Mouse (Mus musculus) thymus, adult 2 months (tissue): ENCODE data around the gene Khsrp. TPM values are rescaled to one million over a fixed set of nuclear protein-coding genes. Genes with fewer than 3 reads are reported as not detected.

Experiments
- DNase-seq: peaks from one replicate; pipeline ENCODE4 v3.0.0; 2021
- H3K27ac ChIP-seq: fragments of 200-500 bp; 2 replicates; pipeline ENCODE4 v1.5.1; 2012; ENCODE audit warnings: low read length, control low read depth; ENCODE audit not compliant: control insufficient read depth, insufficient read depth
- H3K27me3 ChIP-seq: fragments of 200-500 bp; 2 replicates; pipeline ENCODE4 v1.6.1; 2012; ENCODE audit warnings: mild to moderate bottlenecking, low read length, moderate library complexity, mixed read lengths; ENCODE audit not compliant: control insufficient read depth, insufficient read depth
- H3K36me3 ChIP-seq: fragments of 200-500 bp; 2 replicates; pipeline ENCODE4 v1.6.1; 2012; ENCODE audit warnings: mild to moderate bottlenecking, low read length, moderate library complexity; ENCODE audit not compliant: control insufficient read depth, insufficient read depth
- H3K4me1 ChIP-seq: fragments of 200-500 bp; replicated peaks from 2 replicates; pipeline ENCODE4 v1.6.1; 2012; ENCODE audit warnings: low read length; ENCODE audit not compliant: control insufficient read depth, insufficient read depth
- H3K4me3 ChIP-seq: fragments of 200-500 bp; 2 replicates; pipeline ENCODE4 v1.5.1; 2012; ENCODE audit warnings: mild to moderate bottlenecking, low read length, control low read depth, moderate library complexity; ENCODE audit not compliant: control insufficient read depth, insufficient read depth
- CTCF ChIP-seq: fragments of 200-500 bp; IDR thresholded peaks from 2 replicates; pipeline ENCODE4 v1.5.1; 2012; ENCODE audit warnings: mild to moderate bottlenecking, control low read depth, low read length, moderate library complexity, borderline replicate concordance; ENCODE audit not compliant: control insufficient read depth, poor library complexity, insufficient read depth; ENCODE audit errors: extremely low read depth
- POLR2A ChIP-seq: fragments of 200-500 bp; IDR thresholded peaks from 2 replicates; pipeline ENCODE4 v1.6.1; 2012; ENCODE audit warnings: mild to moderate bottlenecking, low read length, control low read depth, moderate library complexity; ENCODE audit not compliant: control insufficient read depth, poor library complexity, insufficient read depth; ENCODE audit errors: extremely low read depth
- WGBS: fragments of 180-500 bp; shearing (Covaris S2); methylation state at CpG from one replicate; pipeline ENCODE4 v1.1.7; 2018; 5-methylcytosine and 5-hydroxymethylcytosine counted together
- polyA plus RNA-seq: library from polyadenylated mRNA; depleted of rRNA; stranded (reverse); fragments of >200 nt; gene quantifications from 2 replicates; pipeline ENCODE4 v1.2.3, GENCODE M21; 2012

Gene Khsrp
- polyA plus RNA-seq, 1 experiment, result 229 TPM

- Histone ChIP-seq H3K27me3 (peaks cover 3% of the 10 kb centered on the region; the same call in 1 of the 2 replicates), H3K4me1 (peaks cover 7% of the 10 kb centered on the region), H3K36me3 (peaks cover 12% of the 10 kb centered on the region), H3K4me3 (no peak overlapping the region), H3K27ac (no peak overlapping the region)
- WGBS, result 93% methylated on average over 5 of the region's 5 CpGs
- no peak for TF ChIP-seq CTCF
- no peak for TF ChIP-seq POLR2A
- DNase-seq, result no peak
Measured at GRCm38 (mm10) chr17:57066908-57067307, 35.6 kb upstream of the Khsrp start.

- Histone ChIP-seq H3K4me3 (no peak overlapping the region), H3K4me1 (peaks cover 24% of the 10 kb centered on the region), H3K36me3 (no peaks in the 10 kb centered on the region; the same call in 1 of the 2 replicates), H3K27ac (no peak overlapping the region), H3K27me3 (peaks cover 3% of the 10 kb centered on the region; the same call in 1 of the 2 replicates)
- TF ChIP-seq POLR2A, result no peak
- no peak for TF ChIP-seq CTCF
- DNase-seq, result no peak
- WGBS, result 86% methylated on average over 8 of the region's 8 CpGs
Measured at GRCm38 (mm10) chr17:57063031-57063430, 31.7 kb upstream of the Khsrp start.

- no peak overlapping the region for H3K27ac ChIP-seq
- TF ChIP-seq CTCF, result no peak
- no peak for TF ChIP-seq POLR2A
- H3K27me3 ChIP-seq, result peaks cover 3% of the 10 kb centered on the region; the same call in 1 of the 2 replicates
- H3K4me1 ChIP-seq, result peaks cover 26% of the 10 kb centered on the region
- WGBS, result 21% methylated on average over 22 of the region's 22 CpGs
- H3K4me3 ChIP-seq, result peak overlapping the region; percentile 11
- DNase-seq, result no peak
- H3K36me3 ChIP-seq, result no peaks in the 10 kb centered on the region; the same call in 1 of the 2 replicates
Measured at GRCm38 (mm10) chr17:57062548-57062947, 31.2 kb upstream of the Khsrp start.

GRCm38 (mm10) chr17:57062011-57062521 lies 30.7 kb upstream of the Khsrp start:
- Histone ChIP-seq H3K27ac (no peak overlapping the region), H3K36me3 (no peaks in the 10 kb centered on the region; the same call in 1 of the 2 replicates), H3K4me1 (peaks cover 26% of the 10 kb centered on the region), H3K4me3 (peak overlapping the region; percentile 11), H3K27me3 (peaks cover 3% of the 10 kb centered on the region; the same call in 1 of the 2 replicates)
- WGBS, result 2% methylated on average over 39 of the region's 39 CpGs
- TF ChIP-seq CTCF, result no peak
- no peak for TF ChIP-seq POLR2A
- DNase-seq, result peak; percentile 49

GRCm38 (mm10) chr17:57061069-57061468 lies 29.7 kb upstream of the Khsrp start:
- no peak overlapping the region for H3K27ac ChIP-seq

GRCm38 (mm10) chr17:57060231-57060801 lies 29.0 kb upstream of the Khsrp start:
- TF ChIP-seq POLR2A (peak; percentile 50; the same call in 1 of the 2 replicates), CTCF (peak; percentile 83; the same call in 1 of the 2 replicates)
- Histone ChIP-seq H3K4me1 (peaks cover 26% of the 10 kb centered on the region), H3K27me3 (peaks cover 3% of the 10 kb centered on the region; the same call in 1 of the 2 replicates), H3K36me3 (no peaks in the 10 kb centered on the region), H3K27ac (peak overlapping the region; percentile 52), H3K4me3 (peak overlapping the region; percentile 53)
- WGBS, result under 1% methylated on average over 44 of the region's 44 CpGs
- peak; percentile 97 for DNase-seq

More at GRCm38 (mm10) chr17:57061069-57061468, 29.7 kb upstream of the Khsrp start:
- TF ChIP-seq POLR2A (no peak), CTCF (no peak)
- H3K4me3 ChIP-seq, result no peak overlapping the region
- WGBS, result 31% methylated on average over 10 of the region's 10 CpGs
- peaks cover 26% of the 10 kb centered on the region for H3K4me1 ChIP-seq
- peak; percentile 22 for DNase-seq
- peaks cover 3% of the 10 kb centered on the region; the same call in 1 of the 2 replicates for H3K27me3 ChIP-seq
- H3K36me3 ChIP-seq, result no peaks in the 10 kb centered on the region

- Histone ChIP-seq H3K27me3 (peaks cover 3% of the 10 kb centered on the region; the same call in 1 of the 2 replicates), H3K4me3 (peak within 1 kb of the TSS; percentile 89), H3K36me3 (0 out of 2 replicates have a peak, but pooled peaks cover under 1% of the 10 kb centered on the region), H3K4me1 (peaks cover 26% of the 10 kb centered on the region), H3K27ac (peak within 1 kb of the TSS; percentile 52)
- TF ChIP-seq POLR2A (no peak), CTCF (no peak)
- DNase-seq, result peak; percentile 77
- WGBS, result under 1% methylated on average over 45 of the region's 45 CpGs
Measured at GRCm38 (mm10) chr17:57059486-57059977, 28.2 kb upstream of the Khsrp start, which contains the start of gene Slc25a23. TSS of gene Slc25a23 (minus strand) at chr17:57059863.
